Mouse (Mus musculus) liver, adult (tissue): ENCODE data around the gene Atxn2l.

Experiments
- GATA4 ChIP-seq: IDR thresholded peaks from 2 replicates; pipeline ENCODE4 v1.6.1; 2014; ENCODE audit warnings: mild to moderate bottlenecking, low read length; ENCODE audit not compliant: insufficient replicate concordance

Atxn2l gene

DNA sequence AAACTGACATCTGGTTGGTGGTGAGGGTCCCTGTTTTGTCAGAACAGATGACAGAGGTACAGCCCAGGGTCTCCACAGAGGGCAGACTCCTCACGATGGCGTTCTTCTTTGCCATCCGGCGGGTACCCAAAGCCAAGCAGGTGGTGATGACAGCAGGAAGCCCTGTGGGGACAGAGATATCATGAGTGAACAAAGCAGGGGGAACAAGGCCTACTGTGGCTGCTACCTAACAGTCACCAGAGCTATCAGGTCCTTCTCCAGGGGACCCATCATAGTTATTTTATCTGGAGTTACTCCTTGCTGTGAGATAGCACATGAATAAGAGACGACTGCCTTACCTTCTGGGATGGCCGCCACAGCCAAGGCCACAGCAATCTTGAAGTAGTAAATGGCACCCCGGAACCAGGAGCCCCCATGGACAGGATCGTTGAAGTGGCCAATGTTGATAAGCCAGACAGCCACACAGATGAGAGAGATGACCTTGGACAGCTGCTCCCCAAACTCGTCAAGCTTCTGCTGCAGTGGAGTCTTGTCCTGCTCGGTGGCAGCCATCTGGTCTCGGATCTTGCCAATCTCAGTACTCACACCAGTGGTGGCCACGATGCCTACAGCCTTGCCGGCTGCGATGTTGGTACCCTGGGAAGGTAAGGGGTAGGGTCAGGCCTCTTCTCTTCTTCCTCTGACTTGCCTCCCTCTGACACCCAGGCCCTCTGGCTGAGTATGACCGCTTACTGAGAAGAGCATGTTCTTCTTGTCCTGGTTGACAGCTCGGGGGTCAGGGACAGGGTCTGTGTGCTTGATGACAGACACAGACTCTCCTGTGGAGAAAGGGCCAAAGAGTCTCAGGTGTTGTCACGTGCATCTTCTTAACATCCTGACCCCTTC, 46.6 kb downstream of the Atxn2l start:
- TF ChIP-seq GATA4 = no peak

DNA sequence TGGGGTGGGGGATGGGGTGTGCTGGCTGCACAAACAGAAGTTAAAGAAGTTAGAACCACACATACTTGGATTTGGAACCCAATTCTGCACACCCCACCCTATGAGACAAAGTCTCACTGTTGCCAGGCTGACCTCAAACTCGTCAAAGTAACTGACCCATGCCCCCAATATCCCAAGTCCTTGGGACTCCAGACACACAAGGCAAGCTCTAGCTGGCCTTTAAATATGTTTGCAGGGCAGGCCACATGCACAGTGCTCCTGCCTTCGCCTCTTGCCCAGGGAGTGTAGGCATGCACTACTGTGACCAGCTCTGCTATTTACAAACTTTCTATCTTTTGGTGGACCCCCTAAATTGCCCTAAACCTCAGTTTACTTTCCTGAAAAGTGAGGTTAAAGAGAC, 48.0 kb downstream of the Atxn2l start:
- no peak for TF ChIP-seq GATA4

DNA sequence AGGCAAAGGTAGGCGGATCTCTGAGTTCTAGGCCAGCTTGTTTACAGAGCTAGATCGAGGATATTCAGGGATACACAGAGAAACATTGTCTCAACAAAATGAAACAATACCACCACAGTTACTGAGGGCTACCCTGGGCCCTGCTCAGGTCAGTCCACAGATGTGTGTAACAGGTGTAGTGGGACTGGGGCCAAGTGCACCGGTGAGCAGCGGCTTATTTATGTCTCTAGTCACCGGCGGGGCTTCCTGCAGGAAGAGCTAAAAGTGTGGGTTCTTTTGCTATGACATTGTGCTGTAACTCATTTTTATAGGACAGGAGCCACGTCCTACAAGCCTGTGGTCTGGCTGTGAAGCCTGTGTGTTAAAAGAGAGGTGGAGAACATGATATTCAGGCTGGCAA, 49.4 kb downstream of the Atxn2l start:
- no peak for TF ChIP-seq GATA4

DNA sequence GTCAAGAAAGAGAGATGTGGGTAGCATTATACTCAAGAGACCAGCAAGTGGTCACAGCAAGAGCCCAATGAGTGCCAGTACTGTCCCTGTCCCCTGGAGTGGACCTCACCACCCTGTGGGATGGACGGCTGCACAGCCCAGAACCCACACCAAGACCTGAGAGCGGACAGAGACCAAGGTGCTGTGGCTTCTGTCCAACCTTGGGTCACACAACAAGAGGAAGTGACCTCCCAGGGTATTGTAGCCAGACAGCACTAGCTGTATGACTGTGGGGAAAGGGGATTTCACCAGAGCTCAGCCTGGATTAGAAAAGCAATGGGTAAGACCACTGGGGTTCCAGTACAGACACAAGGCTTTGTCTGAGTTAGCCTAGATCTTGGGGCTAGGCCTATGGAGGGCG, 51.0 kb downstream of the Atxn2l start:
- no peak for TF ChIP-seq GATA4

DNA sequence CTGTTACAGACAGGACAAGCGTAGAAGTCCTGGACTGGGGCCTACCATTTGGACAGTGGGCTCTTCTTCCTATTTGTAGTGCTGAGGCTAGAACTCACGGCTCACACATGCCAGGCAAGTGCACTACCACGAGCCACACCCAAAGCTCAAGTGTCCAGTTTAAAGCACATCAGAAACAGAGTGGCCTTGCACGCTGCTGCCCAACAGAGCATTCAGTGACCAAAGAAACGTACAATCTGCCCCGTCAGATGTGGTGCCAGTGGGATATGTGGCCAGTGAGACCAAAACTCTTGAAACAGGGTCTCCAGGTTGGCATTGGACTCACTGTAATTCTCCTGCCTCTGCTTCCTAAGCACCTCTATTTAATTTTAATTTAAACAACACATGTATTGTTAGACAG, 52.6 kb downstream of the Atxn2l start:
- no peak for TF ChIP-seq GATA4

DNA sequence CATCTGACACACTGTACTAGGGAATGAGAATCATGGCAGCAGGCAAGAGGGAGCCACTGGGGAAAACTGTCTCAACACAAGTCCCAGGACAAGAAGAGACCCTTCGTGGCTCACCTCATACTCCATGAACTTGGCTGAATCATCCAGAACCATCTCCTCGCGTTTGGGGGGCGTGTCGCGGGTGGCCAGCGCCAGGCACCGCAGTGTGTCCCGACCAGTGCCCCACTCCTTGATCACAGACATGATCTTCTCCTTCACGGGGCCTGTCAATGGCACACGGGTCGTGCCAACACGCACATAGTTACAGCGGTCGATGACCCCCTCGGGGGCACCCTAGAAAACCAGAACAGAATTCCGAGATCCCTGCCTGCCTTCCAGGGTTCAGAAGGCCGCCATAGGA, 53.2 kb downstream of the Atxn2l start:
- no peak for TF ChIP-seq GATA4

DNA sequence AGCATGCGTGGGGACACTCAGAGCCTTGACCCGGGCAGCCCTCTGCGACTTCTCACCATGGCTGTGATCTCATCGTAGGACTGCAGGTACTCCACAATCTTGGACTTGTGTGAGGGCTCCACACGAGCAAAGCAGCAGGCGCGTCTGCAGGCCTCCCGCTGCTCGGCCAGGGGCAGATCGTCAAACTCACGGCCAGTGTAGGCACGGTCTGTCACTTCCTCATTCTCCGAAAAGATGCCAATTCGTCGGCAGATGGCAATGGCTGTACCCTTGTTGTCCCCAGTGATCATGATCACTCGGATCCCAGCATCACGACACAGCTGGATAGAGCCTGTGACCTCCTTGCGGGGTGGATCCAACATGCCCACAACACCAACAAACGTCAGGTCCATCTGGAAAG, 54.8 kb downstream of the Atxn2l start:
- TF ChIP-seq GATA4 = no peak

DNA sequence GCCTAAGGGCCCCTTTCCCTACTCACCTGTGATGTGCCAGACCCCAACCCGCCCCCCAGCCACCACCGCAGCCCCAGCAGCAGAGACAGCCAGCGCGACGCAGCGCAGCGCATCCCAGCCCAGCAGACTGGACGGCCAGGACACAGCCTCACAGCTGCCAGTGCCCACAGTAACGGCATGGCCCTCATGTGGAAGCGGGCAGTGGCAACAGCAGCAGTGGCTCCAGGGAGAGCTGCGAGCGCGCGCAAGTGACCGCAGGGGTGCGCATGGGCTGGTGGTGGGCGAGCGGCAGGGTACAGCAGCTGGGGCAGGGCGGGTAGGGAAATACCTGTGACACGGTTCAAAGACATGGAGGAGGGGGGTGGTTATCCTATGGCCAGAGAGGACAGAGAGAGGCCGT, 57.0 kb downstream of the Atxn2l start:
- TF ChIP-seq GATA4 = no peak

DNA sequence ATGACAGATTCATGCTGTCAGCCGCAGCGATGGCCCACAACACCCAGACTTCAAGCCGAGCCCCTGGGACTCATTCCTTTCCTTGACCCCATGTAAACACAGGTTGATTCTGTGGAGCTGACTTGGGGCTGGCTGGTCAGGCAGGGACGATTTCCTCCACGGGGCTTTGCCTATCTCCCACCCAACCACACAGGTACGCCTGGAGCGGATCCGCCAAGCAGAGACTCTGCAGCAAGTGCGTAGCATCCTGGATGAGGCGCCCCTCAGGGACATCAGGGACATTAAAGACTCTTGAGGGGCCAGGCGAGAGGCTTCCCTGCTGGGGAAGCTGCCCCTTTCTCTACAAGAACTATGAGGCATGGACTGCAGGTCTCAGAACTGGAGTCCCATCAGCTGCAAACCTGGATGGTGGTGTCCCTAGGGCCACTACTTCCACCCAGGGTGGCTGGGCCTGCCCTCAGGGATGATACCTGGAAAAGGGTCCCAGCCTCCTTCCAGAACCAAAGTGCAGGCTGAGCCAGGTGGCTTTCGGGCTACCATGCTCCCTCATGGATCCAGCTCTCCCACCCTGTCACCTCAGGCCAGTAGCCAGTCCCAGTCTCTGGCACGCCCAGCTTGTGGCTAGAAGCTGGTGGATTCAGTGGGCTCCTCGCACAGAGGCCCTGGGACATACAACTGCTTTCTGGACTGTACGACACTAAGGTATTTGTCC, 58.0 kb downstream of the Atxn2l start:
- no peak for TF ChIP-seq GATA4

DNA sequence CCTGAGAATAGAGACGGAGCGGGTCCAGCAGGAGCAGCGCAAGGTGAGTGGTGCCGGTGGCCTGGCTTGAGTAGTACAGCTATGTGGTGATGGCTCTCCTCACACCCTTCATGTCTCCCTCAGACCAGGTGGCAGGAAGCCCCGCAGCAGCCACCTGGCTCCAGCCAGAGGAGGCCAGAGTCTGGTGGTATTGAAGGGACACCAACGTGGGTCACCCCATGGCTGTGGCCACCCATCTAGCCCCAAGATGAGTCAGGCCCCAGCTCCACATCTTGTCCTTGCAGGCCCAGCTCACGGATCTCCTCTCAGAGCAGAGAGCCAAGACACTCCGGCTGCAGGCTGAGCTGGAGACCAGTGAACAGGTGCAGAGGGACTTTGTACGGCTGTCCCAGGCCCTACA, 58.7 kb downstream of the Atxn2l start:
- TF ChIP-seq GATA4 = no peak

DNA sequence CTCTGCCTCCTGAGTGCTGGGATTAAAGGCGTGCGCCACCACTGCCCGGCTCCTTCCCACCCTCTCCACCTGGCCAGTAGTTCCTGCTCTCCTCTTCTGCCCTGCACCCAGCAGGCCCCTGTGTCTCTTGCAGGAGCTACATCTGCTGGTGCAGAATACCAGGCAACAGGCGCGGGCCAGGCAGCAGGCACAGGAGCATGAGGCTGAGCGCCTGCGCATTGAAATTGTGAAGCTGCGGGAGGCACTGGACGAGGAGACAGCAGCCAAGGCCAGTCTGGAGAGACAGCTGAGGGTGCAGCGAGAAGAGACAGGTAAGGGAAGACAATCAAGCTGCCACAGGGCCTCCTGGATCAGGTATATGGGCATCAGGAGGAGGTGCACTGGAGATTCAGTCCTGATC, 59.2 kb downstream of the Atxn2l start:
- no peak for TF ChIP-seq GATA4
